In the genomic region with DNA sequence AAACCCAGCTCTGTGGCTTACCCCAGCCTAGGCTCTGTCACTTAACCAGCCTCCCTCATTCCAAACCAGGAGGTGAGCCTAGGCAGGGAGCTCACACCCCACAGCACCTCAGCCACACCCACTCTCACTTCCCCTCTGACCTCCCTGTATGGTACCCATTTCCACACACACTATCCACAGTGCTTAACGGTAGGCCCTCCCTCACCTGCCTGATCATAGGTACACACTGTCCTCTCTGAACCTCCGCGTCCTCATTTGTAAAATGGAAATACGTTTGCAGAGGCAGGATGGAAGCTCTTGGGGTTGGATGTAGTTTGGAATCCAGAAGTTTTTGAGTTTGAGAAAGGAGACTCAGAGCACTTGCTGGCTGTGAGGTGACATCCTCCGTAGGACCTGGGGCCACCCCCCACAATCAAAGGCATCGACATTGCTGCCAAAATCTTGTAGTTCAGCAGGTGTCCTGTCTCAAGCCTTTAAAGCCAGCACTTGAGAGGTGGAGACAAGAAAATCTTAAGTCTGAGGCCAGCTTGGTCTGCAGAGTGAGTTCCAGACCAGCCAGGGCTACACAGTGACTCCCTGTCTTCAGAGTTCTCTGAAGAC, we compare ENCODE assay signal across 9 mouse cellular contexts. TPM values are rescaled to one million over a fixed set of nuclear protein-coding genes. Genes with fewer than 3 reads are reported as not detected.
DNase-seq lines count a peak whose midpoint lies in the region; ATAC-seq and TF ChIP-seq lines count a peak whose summit lies in the region.
"Had no signal": no experiment of that assay in that cellular context is flagged by ENCODE, and none has a peak within 500 bp of the region (broad histone marks: within the 10 kb centered on the region; RNA-seq: fewer than 3 reads in every experiment).

No protein-coding gene starts in this region.

- 48% methylated on average over 6 of the region's 6 CpGs for WGBS in heart, embryonic 13.5 days
- WGBS in limb, embryonic 14.5 days: 54% methylated on average over 6 of the region's 6 CpGs

- TF ChIP-seq RAD21 in CH12.LX (IDR thresholded peaks at IDR 0.05; ENCODE audit: low read depth, low read length): no peak

- no peak for TF ChIP-seq CTCF in CH12.LX (conservative IDR thresholded peaks at IDR 0.05 in 1 of 2, IDR thresholded peaks at IDR 0.05 in 1 of 2; ENCODE audit: low read depth in 2 of 2, low read length in 2 of 2)
- TF ChIP-seq CTCF in embryonic fibroblast, embryonic 13.5 days (IDR thresholded peaks at IDR 0.05; ENCODE audit: borderline replicate concordance, insufficient read depth, low read length): no peak

- peak overlapping the region; percentile 44 for H3K4me2 ChIP-seq in heart, embryonic 13.5 days
- no peak overlapping the region for H3K4me2 ChIP-seq in CH12.LX (ENCODE audit: insufficient read depth, low read depth, poor library complexity, severe bottlenecking)
- no peak overlapping the region for H3K4me2 ChIP-seq in limb, embryonic 14.5 days (replicated peaks; ENCODE audit: low read depth, low read length, severe bottlenecking)

- H3K4me3 ChIP-seq in heart, embryonic 13.5 days: no peak overlapping the region
- H3K4me3 ChIP-seq in CH12.LX (replicated peaks in 1 of 3; ENCODE audit: low read depth in 2 of 3, low read length in 2 of 3, poor library complexity in 1 of 3): no peak overlapping the region
- H3K4me3 ChIP-seq in embryonic fibroblast, embryonic 13.5 days (ENCODE audit: insufficient read depth, low read length): no peak overlapping the region
- no peak overlapping the region for H3K4me3 ChIP-seq in limb, embryonic 14.5 days (replicated peaks; ENCODE audit: low read length)

- dilution Hi-C loops in CH12.LX (cut with MboI; ENCODE audit: extremely low pct_ligation_motif_present, extremely low pct_unique_long_range_greater_than_20kb, low sequenced_read_pairs): no loop called here

- H3K9ac ChIP-seq in heart, embryonic 13.5 days: peak overlapping the region; percentile 75
- no peak overlapping the region for H3K9ac ChIP-seq in CH12.LX (ENCODE audit: insufficient read depth, low read depth)
- no peak overlapping the region for H3K9ac ChIP-seq in limb, embryonic 14.5 days (ENCODE audit: low read depth, low read length, severe bottlenecking)

- intact Hi-C loops in heart, postnatal 10 days (cut with DNase I): no loop called here

- H3K79me2 ChIP-seq in CH12.LX (replicated peaks; ENCODE audit: control insufficient read depth, extremely low read depth, insufficient read depth, poor library complexity, severe bottlenecking): no peaks in the 10 kb centered on the region

- no peaks in the 10 kb centered on the region for H3K27me3 ChIP-seq in heart, embryonic 13.5 days (replicated peaks)
- H3K27me3 ChIP-seq in CH12.LX (replicated peaks): no peaks in the 10 kb centered on the region
- H3K27me3 ChIP-seq in limb, embryonic 14.5 days (ENCODE audit: control insufficient read depth, insufficient read depth, low read length): no peaks in the 10 kb centered on the region

- H3K27ac ChIP-seq in heart, embryonic 13.5 days (replicated peaks): peak overlapping the region; percentile 95
- H3K27ac ChIP-seq in CH12.LX (ENCODE audit: insufficient read depth, low read depth): peak overlapping the region; percentile 1; the same call in 1 of the 2 replicates
- H3K27ac ChIP-seq in embryonic fibroblast, embryonic 13.5 days (ENCODE audit: insufficient read depth, low read length): peak overlapping the region; percentile 92
- H3K27ac ChIP-seq in limb, embryonic 14.5 days (replicated peaks; ENCODE audit: low read depth, low read length): peak overlapping the region; percentile 86
- H3K27ac ChIP-seq: macrophage had no signal

- no peak for ATAC-seq in heart, embryonic 13.5 days (ENCODE audit: extremely low read depth, insufficient number of reproducible peaks, low FRiP score, low TSS enrichment)
- ATAC-seq in limb, embryonic 14.5 days (ENCODE audit: low FRiP score, low read depth): no peak

- TF ChIP-seq EP300 in CH12.LX (IDR thresholded peaks at IDR 0.05; ENCODE audit: low read length): peak; percentile 52; the same call in 1 of the 2 replicates

- no peaks in the 10 kb centered on the region for H3K9me3 ChIP-seq in heart, embryonic 13.5 days
- no peaks in the 10 kb centered on the region for H3K9me3 ChIP-seq in CH12.LX (replicated peaks; ENCODE audit: low read length)
- no peaks in the 10 kb centered on the region for H3K9me3 ChIP-seq in limb, embryonic 14.5 days (ENCODE audit: control insufficient read depth, low read length)

- peaks cover 7% of the 10 kb centered on the region; the same call in 1 of the 2 replicates for H3K36me3 ChIP-seq in heart, embryonic 13.5 days
- no peaks in the 10 kb centered on the region for H3K36me3 ChIP-seq in CH12.LX (replicated peaks in 1 of 2; ENCODE audit: control insufficient read depth in 1 of 2, insufficient read depth in 1 of 2, low read length in 1 of 2)
- H3K36me3 ChIP-seq in limb, embryonic 14.5 days (ENCODE audit: control insufficient read depth, insufficient read depth, low read length): 0 out of 2 replicates have a peak, but pooled peaks cover 2% of the 10 kb centered on the region

- no peak for TF ChIP-seq POLR2A in CH12.LX (IDR thresholded peaks at IDR 0.05; ENCODE audit: low read depth, low read length)
- TF ChIP-seq POLR2A in embryonic fibroblast, embryonic 13.5 days (IDR thresholded peaks at IDR 0.05; ENCODE audit: low read depth, low read length): no peak
- no peak for TF ChIP-seq POLR2A in limb, embryonic 14.5 days (IDR thresholded peaks at IDR 0.05; ENCODE audit: borderline replicate concordance, extremely low read depth, insufficient read depth, insufficient read length)

- in situ Hi-C loops in CH12.LX (cut with MboI; ENCODE audit: low pct_ligation_motif_present, low pct_unique_long_range_greater_than_20kb, low sequenced_read_pairs): no loop called here

- no peak for DNase-seq in heart, postnatal 10 days
- peak; percentile 58 for DNase-seq in CH12.LX (ENCODE audit: extremely low read depth)
- DNase-seq in limb, embryonic 14.5 days (ENCODE audit: low spot score): no peak
- no peak for DNase-seq in right cerebral cortex, postnatal 4 days
- no peak for DNase-seq in adrenal gland, postnatal 36 days
- DNase-seq in gastrocnemius, postnatal 25 days: no peak

- H3K4me1 ChIP-seq in heart, embryonic 13.5 days: peaks cover 91% of the 10 kb centered on the region
- H3K4me1 ChIP-seq in CH12.LX (ENCODE audit: control insufficient read depth in 1 of 2, insufficient read depth in 2 of 2): peaks cover 43 to 88% of the 10 kb centered on the region in 2 experiments
- peaks cover 56% of the 10 kb centered on the region for H3K4me1 ChIP-seq in embryonic fibroblast, embryonic 13.5 days (ENCODE audit: control insufficient read depth, insufficient read depth, low read length)
- H3K4me1 ChIP-seq in limb, embryonic 14.5 days (ENCODE audit: control insufficient read depth, insufficient read depth, low read length): peaks cover 43% of the 10 kb centered on the region

TF ChIP-seq in CH12.LX, 34 proteins besides CTCF, POLR2A, EP300 and RAD21:
- TF ChIP-seq IRF4 (IDR thresholded peaks at IDR 0.05; ENCODE audit: low read depth, low read length): peak; percentile 74
- TF ChIP-seq NRF1 (IDR thresholded peaks at IDR 0.05; ENCODE audit: low read depth, low read length): no peak

RNA-seq across cellular contexts. Expression of a gene that starts 27.0 kb away (rescaled TPM):
- polyA plus RNA-seq in heart, embryonic 13.5 days (2015; fragmentation: Nextera tagmentation; extraction: Ambion mirVana): 48.9 and 50.0 TPM in 2 replicates
- total RNA-seq in heart, postnatal 10 days (2021): 100 to 1,000 TPM; 524 to 560 TPM
- total RNA-seq in CH12.LX (2012; rRNA removed): 3.1 and 5.5 TPM in 2 replicates
- total RNA-seq in CH12.LX (2014; rRNA removed): 0.82 and 1.3 TPM in 2 replicates
- 10.7 and 14.0 TPM in 2 replicates for polyA plus RNA-seq in CH12.LX (2012; ENCODE audit: insufficient read length, low read depth)
- polyA plus RNA-seq in embryonic fibroblast, embryonic 13.5 days (2011; ENCODE audit: insufficient read length, low read depth, missing spikeins): 271 and 368 TPM in 2 replicates
- polyA plus RNA-seq in limb, embryonic 14.5 days (2012; rRNA removed): 97.4 and 126 TPM in 2 replicates
- 65.6 and 68.4 TPM in 2 replicates for polyA plus RNA-seq in limb, embryonic 14.5 days (2014; fragmentation: Nextera tagmentation; extraction: Ambion mirVana)
- total RNA-seq in adrenal gland, postnatal 36 days (2021): 100 to 1,000 TPM; 141 to 263 TPM
- 100 to 1,000 TPM; 105 to 107 TPM for total RNA-seq in gastrocnemius, postnatal 25 days (2021)

RNA-seq across cellular contexts. Expression of a gene that starts 42.5 kb away (rescaled TPM):
- polyA plus RNA-seq in heart, embryonic 13.5 days (2015; fragmentation: Nextera tagmentation; extraction: Ambion mirVana): not detected in 2 replicates
- not detected for total RNA-seq in heart, postnatal 10 days (2021)
- total RNA-seq in CH12.LX (2012; rRNA removed) (not detected in 2 replicates), CH12.LX (2014; rRNA removed) (not detected in 2 replicates)
- polyA plus RNA-seq in CH12.LX (2012; ENCODE audit: insufficient read length, low read depth): not detected in 2 replicates
- polyA plus RNA-seq in embryonic fibroblast, embryonic 13.5 days (2011; ENCODE audit: insufficient read length, low read depth, missing spikeins): not detected in 2 replicates
- polyA plus RNA-seq in limb, embryonic 14.5 days (2012; rRNA removed): 0.23 and 0.26 TPM in 2 replicates
- polyA plus RNA-seq in limb, embryonic 14.5 days (2014; fragmentation: Nextera tagmentation; extraction: Ambion mirVana): 0.30 TPM in 1 of 2 replicates, not detected in the other
- not detected for total RNA-seq in adrenal gland, postnatal 36 days (2021)
- not detected for total RNA-seq in gastrocnemius, postnatal 25 days (2021)
- polyA plus RNA-seq: macrophage had no signal

Comparison
In these comparisons a context has a peak if more than half of its experiments do, and no peak if none do; other contexts are left out.
1. H3K27ac ChIP-seq: peak in every context shown above with its lines; median percentile 95 in heart, embryonic 13.5 days; 92 in embryonic fibroblast, embryonic 13.5 days; 86 in limb, embryonic 14.5 days; 1 in CH12.LX.
2. RNA of a gene that starts 27.0 kb away (total RNA-seq): 524 to 560 TPM in heart, postnatal 10 days, 141 to 263 TPM in adrenal gland, postnatal 36 days and 105 to 107 TPM in gastrocnemius, postnatal 25 days; 0.82 to 5.5 TPM in CH12.LX; every median in the first group is over 10 times any median in the second.